Mouse (Mus musculus) adrenal gland, postnatal 14 days (tissue): ENCODE measurements around the gene Mtmr2. TPM values are rescaled to one million over a fixed set of nuclear protein-coding genes. Genes with fewer than 3 reads are reported as not detected.
A peak's percentile ranks its signal among the peaks of the same experiment; 100 is the strongest.

Source experiments
- DNase-seq: peaks from one replicate; pipeline ENCODE4 v3.0.0; 2021; ENCODE audit warnings: mixed read lengths
- total RNA-seq: library from RNA; stranded (reverse); gene quantifications from 2 replicates; pipeline ENCODE4 v1.2.3, GENCODE M21; 2021

The Mtmr2 gene
- total RNA-seq, 1 experiment from 2014 or later: 65.8 TPM

DNA sequence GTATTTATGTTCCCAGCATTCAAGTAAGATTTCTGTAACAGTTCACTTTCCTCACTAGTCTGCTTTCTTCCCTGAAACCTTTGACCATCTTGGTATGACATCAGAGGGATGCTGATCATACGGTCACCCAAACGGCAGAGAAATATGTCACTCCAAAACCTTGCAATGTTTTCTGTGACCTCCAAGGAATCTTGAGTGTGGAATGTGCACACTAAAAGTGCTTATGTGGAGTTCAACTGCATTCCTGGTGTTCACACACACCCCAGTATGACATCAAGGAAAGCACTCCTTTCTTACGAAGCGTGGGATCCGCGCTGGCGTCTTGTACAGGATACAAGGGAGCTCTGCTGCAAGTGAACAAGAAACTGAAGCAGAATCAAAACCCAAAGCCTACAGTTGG, 58.6 kb downstream of the Mtmr2 start:
- no peak for DNase-seq

DNA sequence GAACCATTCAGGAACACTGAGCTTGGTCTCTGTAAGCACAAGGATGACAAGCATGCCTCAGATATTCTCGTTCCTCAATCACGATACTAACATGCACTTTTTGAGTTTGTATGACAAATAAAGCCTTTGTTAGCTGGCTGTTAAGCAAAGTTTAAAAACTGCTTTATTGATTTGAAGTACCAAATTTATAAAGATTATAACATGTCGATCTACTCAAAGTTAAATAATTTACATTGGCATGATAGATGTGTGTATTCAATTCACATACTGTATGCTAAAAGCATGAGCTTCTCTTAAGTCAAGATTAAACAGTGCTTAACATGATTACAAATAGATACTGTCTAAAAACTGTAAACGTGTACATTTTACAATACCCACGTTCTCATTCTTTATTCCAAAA, 59.4 kb downstream of the Mtmr2 start:
- DNase-seq: no peak

GRCm38 (mm10) chr9:13809937-13810336, 61.7 kb downstream of the Mtmr2 start:
- DNase-seq: peak; percentile 28

DNA sequence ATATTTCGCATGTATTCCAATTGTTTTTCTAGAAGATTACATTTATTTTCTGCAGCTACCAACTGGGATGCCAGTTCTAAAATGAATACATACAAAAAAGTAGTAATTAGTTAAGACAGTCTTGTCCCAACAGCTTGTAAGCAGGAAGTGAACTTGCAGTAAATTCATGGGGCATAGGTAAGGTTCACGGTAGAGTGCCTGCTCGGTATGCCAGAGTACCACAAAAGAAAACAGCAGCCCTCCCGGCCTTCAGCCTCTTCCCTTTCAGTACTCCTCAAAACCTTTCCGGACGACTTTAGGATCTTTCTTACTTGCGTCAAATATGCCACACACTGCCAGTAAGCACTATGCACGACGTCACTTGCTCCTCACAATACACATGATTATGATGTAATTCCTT, 70.2 kb downstream of the Mtmr2 start:
- DNase-seq: no peak

GRCm38 (mm10) chr9:13820774-13821173, 72.6 kb downstream of the Mtmr2 start:
- no peak for DNase-seq

GRCm38 (mm10) chr9:13825896-13826295, 77.7 kb downstream of the Mtmr2 start:
- DNase-seq: no peak

DNA sequence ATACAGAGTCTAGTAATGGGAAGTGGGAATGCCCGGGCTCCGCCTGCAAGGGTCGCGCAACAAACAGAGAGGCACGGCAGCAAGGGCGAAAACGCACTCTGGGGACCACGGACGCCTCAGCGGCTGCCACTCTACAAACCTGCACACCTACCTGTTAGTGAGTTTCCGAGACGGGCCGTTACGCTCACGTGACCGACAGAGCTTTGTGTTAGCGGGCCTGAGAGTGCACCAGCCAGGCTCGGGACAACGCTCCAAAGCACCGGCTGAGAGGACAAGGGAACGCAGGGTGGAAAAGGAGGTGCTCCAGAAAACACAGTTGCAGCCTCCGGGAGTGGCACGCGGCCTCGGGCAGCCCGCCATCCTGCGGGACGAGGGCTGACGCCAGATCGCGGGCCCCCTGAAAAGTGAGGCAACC, 78.2 kb downstream of the Mtmr2 start:
- peak; percentile 78 for DNase-seq

- DNase-seq: peak; percentile 93
These were observed 78.7 kb downstream of the Mtmr2 start, which contains the start of gene Cep57 for GRCm38 (mm10) chr9:13826832-13827405. Cep57 (minus strand) TSS chr9:13827107.

DNA sequence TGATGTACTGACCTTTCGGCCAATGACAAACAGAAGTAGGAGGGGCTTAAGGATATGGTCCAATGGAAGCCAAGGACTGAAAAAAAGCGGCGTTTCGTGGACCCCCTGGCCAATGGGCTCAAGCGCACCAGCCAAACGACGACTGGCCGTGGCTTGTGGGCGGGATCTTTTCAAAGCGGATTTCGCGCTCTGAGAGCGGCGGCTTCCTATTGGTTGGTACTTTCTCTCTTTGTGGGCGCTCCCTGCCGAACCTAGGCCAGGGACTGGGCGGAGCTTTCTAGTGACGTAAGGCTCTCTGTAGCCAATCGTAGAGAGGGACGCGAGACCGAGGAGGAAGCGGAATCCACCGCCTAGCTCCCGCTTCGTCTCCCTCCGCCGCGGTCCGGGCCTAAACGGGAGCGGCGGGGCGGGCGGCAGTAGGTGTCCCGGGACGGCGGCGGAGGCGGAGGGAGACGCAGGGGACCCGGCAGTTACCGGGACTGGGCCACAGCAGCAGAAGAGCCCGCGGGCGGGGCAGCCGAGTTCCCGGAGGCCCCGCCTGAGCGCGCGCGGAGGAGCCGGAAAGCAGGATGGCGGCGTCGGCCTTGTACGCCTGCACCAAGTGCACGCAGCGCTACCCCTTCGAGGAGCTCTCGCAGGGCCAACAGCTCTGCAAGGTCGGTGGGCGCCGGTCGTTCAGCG, 79.3 kb downstream of the Mtmr2 start, which contains the start of gene Fam76b:
Fam76b (plus strand) TSS at position 311 of the 681 bp plus-strand sequence.
- peak; percentile 99 for DNase-seq

GRCm38 (mm10) chr9:13828087-13828441, 79.9 kb downstream of the Mtmr2 start:
- DNase-seq: peak; percentile 80

DNA sequence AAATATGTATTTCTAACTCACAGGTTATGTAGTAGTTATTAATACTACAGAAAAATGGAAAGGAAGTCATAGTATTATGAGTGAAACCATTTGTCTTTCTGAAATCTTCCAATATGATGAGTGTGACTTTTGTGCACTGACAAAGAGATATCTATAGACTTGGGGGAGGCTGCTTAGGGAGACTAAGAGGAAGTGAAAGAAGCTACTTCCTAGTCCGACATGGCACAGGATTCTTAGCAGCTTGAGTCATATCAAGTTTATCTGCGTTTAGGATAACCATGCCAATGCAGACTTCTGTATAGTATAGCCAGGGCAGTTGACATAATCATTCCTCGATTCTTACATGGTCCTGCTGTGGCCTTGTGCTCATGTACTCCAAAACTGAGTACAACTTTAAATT, 87.0 kb downstream of the Mtmr2 start:
- no peak for DNase-seq

GRCm38 (mm10) chr9:13836726-13837125, 88.5 kb downstream of the Mtmr2 start:
- no peak for DNase-seq

GRCm38 (mm10) chr9:13847591-13847990, 99.4 kb downstream of the Mtmr2 start:
- no peak for DNase-seq

DNA sequence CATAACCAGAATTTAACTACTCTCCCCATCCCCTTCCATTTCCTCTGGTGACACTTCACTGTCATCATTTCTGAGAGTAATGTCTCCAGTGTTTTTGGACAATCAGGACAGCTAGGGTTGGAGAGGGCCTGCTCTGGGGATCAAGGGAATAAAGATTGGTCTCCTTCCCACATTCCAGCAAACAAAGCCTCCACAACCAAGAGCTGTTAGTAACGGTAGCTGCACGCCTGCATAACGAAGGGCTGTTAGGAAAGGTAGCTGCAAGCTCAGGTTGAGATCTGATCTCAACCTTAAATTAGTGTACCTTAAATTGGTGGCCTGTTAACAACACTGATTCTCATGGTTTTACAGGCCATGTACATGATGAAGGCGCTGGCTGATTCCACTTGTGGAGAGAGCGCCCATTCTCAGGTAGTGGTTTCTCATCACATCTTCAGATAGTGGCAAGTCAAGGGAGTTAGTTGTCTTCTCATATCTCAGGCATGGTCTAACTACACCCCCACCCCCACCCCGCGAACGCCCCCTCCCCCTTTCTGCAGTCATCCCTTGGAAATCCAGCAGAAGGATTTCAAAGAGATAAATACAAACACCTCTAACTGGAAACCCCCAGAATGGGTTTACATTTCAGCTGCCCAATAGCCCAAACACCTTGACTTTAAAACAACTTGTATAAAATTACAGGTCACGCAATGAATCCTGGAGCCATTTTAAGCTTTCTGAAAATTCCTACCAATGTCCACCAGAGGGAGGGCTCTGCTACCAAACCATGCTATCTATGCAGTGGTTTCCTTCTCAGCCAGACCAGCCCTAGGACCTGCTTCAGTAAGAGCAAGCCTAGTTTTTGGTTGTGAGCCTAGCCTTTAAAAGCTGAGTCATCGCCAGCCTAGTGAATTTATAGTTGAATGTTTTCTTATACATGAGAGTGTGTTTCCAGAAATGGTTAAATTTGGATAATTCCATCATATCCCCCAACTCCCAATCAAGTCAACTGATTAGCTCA, 100.6 kb downstream of the Mtmr2 start:
- peak; percentile 54 for DNase-seq

- no peak for DNase-seq
These were observed 105.7 kb downstream of the Mtmr2 start for GRCm38 (mm10) chr9:13853876-13854275.

Other genes starting within 250 kb of the Mtmr2 start
- gene Cep57, start 78.7 kb downstream of the Mtmr2 start, total RNA-seq: 19.5 and 20.8 TPM in 2 replicates
- gene Fam76b, start 79.3 kb downstream of the Mtmr2 start, total RNA-seq: 22.4 and 27.2 TPM in 2 replicates